Mouse (Mus musculus) spleen, postnatal 36 days (tissue): ENCODE measurements around the gene Rbm20.

Experiments
- DNase-seq, 2 experiments: peaks; one replicate each; pipeline ENCODE4 v3.0.0; 2022; ENCODE audit warnings: low spot score in 2 of 2, mixed read lengths in 1 of 2

Rbm20 gene

DNA sequence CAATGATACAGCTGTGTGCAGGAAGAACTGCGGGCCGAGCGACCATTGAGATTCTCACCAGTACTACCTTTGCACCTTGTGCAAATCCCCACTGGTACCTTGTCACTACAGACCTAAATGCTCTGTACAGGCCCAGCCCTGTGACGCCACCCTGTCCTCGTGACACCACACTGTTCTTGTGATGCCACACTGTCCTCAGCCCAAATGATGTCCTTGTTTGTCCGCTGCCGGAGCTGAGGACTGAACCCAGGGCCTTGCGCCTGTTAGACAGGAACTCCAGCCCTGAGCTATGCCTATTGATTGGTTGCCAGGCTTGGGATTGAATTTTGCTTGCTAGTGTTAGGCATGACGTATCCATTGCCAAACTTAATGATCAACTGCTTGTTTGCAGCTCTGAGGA, 40.3 kb downstream of the Rbm20 start:
- no peak for DNase-seq

DNA sequence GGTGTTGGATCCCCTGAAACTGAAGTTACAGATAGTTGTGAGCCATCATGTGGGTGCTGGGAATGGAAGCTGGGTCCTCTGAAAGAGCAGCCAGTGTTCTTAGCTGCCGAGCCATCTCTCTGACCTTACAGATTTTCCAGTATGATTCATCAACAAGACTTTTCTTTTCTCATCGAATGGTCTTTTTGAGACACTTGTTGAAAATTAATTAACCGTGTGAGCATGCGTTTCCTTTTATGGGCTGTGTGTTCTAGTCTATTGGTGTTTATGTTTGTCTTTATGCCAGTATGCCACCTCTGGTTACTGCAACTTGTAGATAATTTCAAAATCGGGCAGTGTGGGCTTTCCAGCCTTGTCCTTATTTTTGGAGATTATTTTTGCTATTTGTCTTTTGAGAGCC, 45.1 kb downstream of the Rbm20 start:
- DNase-seq: no peak

DNA sequence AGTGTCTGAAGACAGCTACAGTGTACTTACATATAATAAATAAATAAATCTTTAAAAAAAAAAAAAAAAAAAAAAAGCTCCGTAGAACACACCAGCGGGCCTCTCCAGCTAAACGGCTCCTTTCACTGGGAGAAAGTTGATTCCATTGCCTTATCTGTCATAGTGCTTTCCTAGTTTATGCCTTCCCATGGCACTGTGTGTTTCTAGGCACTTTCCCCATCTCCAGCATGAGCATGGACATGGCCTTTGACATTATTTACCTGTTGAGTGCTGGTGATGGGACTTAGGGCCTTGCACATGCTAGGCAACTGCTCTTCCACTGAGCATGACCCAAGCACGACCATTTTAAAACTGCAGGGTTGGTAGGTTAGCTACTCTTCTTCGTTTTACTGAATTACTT, 46.9 kb downstream of the Rbm20 start:
- no peak for DNase-seq

DNA sequence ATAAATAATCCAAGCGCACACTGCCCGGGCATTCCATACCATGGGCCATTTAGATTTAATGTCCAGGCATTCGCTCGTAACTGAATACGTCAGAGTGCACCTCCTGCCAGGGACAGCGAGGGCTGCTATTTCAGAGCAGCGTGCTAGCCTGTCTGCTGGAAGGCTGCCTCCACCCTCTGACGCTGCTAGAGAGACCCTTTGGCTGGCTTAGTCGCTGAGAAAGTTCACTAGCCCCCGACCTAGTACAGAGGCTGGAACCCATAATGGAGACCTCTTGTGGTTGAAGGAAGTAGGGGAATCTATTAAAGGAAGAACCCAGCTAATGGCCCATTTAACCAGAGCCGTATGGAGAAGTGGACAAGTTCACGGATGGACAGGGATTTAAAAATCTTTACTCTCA, 49.2 kb downstream of the Rbm20 start:
- DNase-seq: no peak

DNA sequence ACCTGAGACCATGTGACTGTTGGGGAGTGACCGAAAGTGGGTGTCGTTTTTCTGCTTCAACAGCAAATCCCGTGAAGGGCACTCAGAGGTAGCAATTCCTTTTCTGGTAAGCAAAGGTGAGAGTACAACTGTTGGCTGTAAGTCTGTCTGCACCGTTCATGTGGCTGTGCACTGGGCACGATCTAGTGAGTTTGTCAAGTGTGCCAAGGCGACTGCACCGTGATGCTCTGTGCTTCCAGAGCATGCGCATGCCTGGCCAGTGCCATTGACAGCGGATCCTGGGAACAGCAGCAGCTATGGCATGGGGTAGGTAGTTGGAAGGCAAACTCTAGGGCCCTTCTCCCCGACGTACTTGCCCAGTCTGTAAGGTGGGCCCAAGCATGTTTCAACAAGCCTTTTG, 49.6 kb downstream of the Rbm20 start:
- no peak for DNase-seq

DNA sequence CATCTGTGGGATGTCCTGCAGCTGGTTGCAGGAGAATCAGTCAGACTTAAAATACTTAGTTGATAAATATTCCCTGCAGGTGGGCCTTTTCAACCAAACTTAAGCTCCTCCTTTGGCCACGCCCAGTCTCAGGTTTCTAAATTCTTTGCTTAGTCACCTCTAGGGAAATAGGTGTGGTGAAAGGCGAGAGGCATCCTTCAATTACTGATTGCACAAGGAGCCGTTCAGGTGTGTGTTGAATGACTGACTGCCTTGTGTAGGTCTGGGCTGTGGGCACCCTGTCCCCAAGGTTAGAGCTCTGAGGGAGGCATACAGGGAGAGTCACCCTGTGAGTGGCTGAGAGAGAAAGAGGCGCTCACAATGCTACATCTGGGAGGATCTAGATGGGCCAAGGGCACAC, 50.2 kb downstream of the Rbm20 start:
- no peak for DNase-seq

DNA sequence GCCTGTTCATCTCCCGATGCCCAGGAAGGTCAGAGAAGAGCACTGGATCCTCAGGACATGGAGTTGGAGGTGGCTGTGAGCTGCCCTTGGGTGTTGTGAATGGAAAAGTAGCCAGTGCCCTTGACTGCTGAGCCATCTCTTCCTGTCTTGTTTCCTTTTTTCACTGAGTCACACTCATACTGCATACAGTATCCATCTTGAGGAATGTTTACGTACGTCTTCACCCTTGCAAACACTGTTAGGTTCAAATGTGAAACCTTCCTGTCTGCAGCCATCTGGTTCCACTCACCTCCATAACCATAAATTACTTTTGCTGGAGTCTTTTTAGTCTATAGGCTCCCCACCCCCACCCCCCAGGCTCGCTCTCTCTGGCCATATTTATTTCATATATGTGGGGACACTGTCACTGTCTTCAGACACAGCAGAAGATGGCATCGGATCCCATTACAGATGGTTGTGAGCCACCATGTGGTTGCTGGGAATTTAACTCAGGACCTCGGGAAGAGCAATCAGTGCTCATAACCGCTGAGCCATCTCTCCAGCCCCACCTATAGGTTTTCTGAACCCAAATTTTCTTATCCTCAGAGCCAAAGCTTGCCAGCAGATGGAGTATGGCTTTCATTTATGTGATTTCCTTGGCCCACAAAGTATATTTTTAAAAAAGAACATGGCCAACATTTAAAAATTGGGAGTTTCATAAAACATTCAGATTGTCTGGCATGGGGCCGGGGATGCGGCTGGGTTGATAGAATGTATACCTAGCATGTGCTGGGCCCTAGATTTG, 51.0 kb downstream of the Rbm20 start:
- DNase-seq: no peak

DNA sequence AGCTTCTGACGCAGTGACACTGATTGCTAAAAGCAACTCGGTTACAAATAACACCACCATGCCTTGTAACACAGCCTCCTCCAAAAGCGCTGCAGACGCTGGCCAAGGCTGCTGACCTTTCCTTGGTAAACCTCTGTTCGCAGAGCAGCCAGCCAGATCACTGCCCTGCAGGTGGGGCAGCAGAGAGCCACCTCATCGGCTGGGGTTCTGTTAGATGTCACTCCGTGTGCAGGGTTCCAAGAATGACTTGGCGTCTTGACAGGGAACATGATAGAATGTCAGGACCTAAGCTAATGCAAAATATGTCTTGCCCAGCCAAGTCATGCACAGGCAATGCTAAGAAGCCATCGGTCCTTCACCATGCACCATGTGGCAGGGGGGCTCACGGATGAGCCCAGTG, 52.8 kb downstream of the Rbm20 start:
- no peak for DNase-seq

DNA sequence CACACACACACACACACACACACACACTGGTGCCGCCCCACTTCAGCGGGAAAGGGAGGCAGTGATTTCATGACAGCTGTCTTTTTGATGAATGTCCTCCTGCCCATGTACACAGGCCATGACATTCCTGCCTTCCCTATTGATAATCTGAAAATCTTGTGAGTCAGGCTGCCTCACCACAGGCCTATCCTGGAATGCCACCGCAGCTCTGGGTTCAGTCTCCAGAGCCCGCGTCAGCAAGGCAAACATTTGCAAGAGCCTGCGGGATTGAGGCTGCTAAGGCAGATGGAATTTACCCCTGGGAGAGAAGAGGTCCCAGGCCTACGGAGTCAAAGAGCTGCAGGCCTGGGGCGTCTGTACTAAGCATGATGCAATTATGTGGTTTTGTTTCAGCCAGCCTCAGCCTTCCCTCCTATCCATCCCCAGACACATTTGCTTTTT, 54.7 kb downstream of the Rbm20 start:
- DNase-seq: no peak

DNA sequence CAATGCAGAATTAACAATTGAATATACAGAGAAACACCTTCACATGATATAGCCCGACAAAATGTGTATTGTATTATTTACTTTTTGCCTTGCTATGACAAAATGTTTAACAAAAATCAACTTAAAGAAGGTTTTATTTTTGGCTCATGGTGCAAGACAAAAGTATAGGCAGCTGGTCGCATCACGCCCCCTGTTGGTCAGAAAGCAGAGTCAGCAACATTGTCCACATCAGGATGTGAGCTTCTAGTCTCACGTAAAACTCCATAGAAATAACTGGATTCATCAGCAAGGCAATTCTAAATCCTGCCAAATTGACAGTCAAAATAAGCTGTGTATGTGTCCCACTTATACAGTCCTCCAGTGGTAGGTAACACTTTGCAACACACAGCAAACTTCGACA, 57.7 kb downstream of the Rbm20 start:
- DNase-seq: no peak

DNA sequence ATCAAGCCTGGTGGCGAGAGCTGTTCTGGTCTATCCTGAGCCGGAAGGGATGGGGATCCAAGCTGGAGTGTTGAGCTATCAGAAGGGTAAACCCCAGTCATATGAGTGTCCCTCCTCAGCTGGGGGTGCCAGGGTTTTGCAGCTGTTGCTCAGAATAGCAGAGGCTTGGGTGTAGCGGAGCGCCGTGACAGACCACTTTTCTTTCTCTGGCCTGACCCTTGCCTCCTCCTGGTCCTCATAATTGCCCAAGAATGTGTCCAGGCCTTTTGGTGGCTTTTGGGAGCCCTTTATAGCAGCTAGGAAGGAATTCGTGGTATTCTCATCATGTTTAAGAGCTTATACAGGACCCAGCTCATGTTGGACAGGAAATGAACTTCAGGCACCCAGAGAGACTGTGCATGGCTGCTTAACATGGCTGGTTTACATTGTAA, 61.6 kb downstream of the Rbm20 start:
- DNase-seq: no peak

DNA sequence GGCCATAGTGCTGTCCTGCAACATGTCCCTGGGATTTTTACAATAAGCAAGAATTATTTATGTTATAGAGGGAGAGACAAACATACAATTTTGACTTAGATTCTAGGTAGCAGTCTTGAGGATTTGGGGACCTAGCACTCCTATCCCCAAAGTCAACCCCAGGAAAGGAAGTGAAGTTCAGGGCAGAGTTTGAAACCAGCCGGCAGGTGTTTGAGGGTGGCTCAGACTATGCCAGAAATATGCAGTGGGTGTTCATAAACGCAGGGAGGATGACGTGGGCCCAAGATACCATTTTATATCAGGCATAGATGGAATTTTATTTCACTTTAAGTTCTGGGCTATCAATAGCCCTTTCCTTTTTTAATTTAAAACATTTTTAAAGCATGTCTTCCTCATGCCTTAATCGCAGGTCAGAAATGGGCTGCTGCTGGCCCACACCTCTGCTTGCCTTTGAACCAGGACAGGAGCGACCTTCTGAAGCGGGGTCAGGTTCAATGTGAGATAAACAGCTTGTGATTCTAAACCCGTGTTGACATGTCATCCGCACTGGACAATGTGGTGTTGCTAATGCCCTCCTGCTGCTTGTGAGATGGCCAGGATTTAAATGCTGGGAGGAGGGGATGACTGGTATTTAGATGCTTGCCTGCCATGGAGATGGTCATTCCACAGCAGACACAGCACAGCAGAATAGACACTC, 62.6 kb downstream of the Rbm20 start:
- DNase-seq: no peak

DNA sequence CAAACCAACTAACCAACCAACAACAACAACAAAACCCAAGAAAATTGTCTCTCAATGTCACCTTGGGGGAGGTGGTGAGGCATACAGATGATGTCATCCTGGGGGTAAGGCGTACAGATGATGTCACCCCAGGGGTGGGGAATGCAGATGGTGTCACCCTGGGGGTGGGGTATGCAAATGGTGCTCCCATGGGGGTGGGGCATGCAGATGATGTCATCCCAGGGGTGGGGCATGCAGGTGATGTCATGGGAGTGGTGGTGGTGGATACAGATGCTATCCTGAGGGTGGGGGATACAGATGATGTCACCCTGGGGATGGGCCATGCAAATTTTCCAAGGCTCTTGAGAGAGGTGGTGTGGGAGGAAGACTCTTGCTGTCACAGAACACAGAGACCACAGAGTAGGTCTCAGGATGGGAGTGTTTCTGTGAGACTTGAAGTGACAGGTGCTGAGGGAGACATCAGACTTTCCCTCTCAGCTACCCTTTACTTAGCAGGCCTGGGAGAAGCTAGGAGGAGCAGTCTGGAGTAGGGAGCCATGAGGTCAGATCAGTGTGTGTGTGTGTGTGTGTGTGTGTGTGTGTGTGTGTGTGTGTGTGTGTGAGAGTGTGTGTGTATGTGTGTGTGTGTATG, 63.8 kb downstream of the Rbm20 start:
- DNase-seq: no peak

DNA sequence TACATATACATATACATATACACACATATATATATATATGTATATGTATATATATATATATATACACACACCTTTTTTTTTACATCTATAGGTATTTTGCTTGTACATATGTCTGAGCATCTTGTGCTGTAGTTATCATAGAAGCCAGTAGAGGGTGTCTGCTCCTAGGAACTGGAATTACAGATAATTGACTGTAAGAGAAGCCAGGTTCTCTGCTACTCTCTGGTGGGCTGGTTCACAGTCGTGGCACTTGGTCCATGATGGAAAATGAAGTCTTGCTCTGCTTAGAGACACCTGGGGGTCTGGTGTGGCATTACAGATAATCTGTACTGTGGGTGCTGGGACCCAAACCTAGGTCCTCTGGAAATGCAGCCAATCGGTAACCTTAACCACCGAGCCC, 64.8 kb downstream of the Rbm20 start:
- no peak for DNase-seq

DNA sequence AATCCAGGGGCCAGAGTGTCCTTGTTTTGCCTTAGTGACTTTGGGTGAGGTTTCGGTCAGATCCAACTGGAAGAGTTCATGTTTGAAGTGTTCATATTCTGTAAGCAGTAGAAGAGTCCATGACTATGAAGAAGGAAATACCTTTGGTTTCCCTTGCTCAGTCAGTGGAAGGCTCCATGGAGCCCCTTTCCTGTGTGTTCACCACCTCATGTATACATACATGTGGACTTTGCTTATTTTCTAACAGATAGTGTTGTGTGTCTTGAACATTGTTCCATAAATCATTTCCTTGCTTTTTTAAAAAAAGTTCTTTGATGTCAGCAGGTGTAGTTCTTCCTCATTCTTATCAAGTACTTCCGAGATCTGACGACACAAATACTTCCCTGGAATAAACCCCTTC, 68.2 kb downstream of the Rbm20 start:
- no peak for DNase-seq

DNA sequence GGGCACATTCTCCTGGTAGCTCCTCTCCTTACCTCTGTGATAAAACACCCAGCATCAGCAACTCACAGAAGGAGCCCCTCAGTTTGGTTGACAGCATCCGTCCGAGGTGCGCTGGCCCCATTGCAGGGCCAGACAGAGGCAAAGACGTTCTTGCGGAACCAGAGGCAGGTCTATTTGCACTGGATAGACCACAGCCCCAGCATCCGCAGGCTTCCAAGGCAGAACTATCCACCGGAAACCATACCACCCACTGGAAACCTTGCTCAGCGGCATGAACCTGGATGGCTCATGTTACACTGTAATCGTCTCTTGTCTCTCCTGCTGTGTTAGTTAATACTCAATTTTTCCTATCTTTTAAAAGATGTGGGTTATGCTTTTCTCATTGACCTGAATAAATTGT, 69.0 kb downstream of the Rbm20 start:
- no peak for DNase-seq

DNA sequence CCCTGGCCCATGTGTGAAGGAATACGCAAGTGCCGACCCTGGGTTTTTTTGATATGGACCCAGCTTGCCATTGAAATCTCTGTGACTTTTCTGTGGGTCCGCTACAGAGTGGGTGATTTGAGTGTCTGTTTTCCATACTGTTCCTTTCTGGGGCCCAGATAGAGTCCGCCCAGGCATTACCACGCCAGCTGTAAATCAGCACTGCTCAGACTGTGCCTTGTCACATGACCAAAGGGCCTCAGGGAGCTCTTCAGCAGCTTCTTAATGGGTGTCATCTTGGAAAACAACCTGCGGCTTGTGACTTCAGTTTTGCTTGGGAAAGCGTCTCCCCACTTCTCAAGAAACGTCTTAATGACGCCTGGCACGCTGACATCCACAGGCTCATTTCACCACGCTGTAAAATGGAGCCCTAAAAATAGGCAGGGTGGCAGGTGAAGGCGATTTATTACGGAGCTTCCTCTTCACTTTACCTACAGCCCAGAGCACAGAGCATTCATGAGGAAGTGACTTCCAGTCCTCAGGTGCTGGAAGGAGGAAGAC, 71.2 kb downstream of the Rbm20 start:
- no peak for DNase-seq

DNA sequence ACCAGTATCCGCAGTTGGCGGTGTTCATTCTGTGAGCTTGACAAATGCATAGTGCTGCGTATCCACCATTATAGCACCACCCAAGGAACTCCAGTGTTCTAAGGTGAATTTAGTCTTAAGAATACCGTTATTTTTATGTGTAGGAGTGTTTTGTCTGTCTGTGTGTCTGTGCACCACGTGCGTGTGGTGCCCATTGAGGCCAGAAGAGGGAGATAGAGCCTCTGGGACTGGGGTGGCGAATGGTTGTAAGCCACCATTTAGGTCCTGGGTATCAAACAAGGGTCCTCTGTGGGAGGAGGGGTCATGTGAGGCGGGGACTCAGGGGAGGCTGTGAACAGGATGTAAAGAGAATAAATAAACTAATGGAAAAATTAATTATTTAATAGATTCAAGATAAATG, 72.2 kb downstream of the Rbm20 start:
- no peak for DNase-seq

DNA sequence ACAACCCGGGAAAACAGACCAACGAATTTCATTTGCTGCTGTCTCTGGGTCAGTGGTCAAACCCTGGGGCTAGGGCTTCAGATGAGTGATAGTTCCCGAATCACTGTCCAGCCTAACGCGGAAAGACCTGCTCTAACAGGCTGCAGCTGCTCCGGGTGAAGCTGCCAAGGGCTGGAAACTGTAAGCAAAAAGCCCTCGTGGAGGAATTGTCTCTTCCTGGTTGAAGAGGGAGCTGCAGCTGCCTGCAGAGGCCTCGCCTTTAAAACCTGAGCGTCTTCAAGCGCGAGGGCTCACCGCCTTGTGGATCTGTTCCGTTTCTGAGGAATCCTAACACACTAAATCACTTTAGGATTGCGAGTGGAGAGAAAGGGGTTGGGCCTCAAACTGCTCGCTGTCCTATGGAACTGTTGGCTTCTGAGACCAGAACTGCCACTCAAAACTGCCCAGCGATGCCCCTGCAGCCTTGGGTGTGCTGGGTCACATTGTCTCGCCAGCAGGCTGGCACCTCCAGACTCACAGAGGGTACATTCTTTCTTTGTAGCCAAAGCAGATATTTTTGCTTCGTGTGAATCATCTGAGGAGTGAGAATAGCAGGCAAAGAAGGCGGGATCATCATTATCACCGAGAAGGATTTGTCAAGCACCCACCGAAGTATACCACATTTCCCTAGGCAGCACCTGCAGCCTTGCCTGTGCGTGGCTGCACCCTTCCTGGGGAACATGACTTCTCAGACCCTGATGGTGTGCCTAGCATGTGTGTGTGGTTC, 74.5 kb downstream of the Rbm20 start:
- no peak for DNase-seq

DNA sequence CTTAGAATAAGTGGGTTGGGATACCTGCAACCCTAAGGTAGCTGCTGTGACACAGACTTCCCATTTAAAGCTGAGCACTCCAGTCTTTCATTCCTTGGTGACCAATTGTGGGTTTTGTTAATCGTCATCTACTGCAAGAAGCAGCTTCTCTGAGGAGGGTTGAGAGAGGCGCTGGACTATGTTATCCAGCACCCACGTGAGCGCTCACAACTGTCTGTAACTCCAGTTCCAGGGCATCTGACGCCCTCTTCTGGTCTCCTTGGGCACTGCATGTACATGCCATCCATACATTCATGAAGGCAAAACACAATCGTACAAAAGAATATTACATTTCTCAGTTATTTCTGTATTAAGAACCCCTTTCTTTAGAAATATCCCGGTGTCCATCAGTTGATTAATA, 75.9 kb downstream of the Rbm20 start:
- DNase-seq: no peak

DNA sequence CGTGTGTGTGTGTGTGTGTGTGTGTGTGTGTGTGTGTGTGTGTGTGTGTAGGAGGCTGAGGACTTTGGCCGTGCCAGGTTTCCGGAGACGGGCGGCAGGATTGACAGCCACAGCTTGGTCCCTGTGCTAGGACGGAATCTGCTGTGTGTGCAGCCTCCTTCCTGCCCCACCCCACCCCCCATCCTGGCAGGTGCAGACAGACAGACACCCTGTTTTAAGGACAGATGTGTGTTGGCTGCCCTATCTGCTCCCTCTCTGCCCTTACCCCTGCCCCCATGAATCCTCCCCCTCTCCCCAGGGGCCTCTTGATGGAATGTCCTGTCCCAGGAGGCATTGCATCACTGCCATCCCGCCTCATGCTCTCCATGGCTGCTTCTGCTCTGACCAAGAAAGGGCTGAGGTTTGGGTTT, 77.3 kb downstream of the Rbm20 start:
- no peak for DNase-seq

DNA sequence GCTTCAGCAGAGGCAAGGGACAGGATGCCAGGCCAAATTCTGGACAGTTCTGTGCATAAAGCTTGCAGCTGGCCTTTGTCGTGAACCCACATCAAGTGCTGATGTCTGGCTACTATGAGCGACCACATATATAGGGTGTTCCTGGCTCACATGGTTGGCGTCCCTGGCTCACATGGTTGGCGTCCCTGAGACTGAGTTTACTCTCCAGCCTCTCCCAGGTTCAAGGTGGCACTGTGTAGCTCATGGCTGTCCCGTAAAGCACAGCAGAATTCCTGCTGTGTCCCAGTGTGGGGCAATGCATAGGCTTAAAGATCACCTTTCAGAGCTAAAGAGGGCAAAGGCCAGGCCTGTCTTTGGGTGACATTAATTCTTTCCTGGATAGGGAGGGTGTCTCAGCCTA, 78.2 kb downstream of the Rbm20 start:
- DNase-seq: no peak
